Mouse (Mus musculus) cerebellum, adult 2 months (tissue): ENCODE measurements around the gene Usf3.

ENCODE experiments used
- CTCF ChIP-seq: fragments of 200-500 bp; IDR thresholded peaks from 2 replicates; pipeline ENCODE4 v1.5.1; 2011; ENCODE audit warnings: low read depth, mild to moderate bottlenecking, control low read depth, low read length, moderate library complexity, borderline replicate concordance; ENCODE audit not compliant: insufficient read depth
- POLR2A ChIP-seq: fragments of 200-500 bp; IDR thresholded peaks from 2 replicates; pipeline ENCODE4 v1.6.1; 2011; ENCODE audit warnings: low read length, control low read depth, borderline replicate concordance; ENCODE audit not compliant: insufficient read depth

- no peak for TF ChIP-seq POLR2A
- no peak for TF ChIP-seq CTCF
Observed at GRCm38 (mm10) chr16:44132300-44132699, 40.7 kb upstream of the Usf3 start.
